Mouse (Mus musculus): ENCODE measurements around the gene 3110082J24Rik.

- TF ChIP-seq POLR2A (IDR thresholded peaks at IDR 0.05; ENCODE audit: low read depth, low read length) (no peak), CTCF (IDR thresholded peaks at IDR 0.05; ENCODE audit: extremely low read depth, insufficient read depth, insufficient read length, insufficient replicate concordance) (no peak)
These were observed 6.7 kb upstream of the 3110082J24Rik start for GRCm38 (mm10) chr5:30112533-30113068.

Measured in spleen, adult 2 months (tissue).